Mouse (Mus musculus): ENCODE results near the gene Atg9a. TPM values are rescaled to one million over a fixed set of nuclear protein-coding genes. Genes with fewer than 3 reads are reported as not detected.

Gene Atg9a
- total RNA-seq (2012; rRNA removed) (9.2 and 15.6 TPM in 2 replicates), total RNA-seq (2014; rRNA removed) (4.4 and 6.1 TPM in 2 replicates), polyA plus RNA-seq (2012; ENCODE audit: insufficient read length, low read depth) (10.1 and 12.9 TPM in 2 replicates)

DNA sequence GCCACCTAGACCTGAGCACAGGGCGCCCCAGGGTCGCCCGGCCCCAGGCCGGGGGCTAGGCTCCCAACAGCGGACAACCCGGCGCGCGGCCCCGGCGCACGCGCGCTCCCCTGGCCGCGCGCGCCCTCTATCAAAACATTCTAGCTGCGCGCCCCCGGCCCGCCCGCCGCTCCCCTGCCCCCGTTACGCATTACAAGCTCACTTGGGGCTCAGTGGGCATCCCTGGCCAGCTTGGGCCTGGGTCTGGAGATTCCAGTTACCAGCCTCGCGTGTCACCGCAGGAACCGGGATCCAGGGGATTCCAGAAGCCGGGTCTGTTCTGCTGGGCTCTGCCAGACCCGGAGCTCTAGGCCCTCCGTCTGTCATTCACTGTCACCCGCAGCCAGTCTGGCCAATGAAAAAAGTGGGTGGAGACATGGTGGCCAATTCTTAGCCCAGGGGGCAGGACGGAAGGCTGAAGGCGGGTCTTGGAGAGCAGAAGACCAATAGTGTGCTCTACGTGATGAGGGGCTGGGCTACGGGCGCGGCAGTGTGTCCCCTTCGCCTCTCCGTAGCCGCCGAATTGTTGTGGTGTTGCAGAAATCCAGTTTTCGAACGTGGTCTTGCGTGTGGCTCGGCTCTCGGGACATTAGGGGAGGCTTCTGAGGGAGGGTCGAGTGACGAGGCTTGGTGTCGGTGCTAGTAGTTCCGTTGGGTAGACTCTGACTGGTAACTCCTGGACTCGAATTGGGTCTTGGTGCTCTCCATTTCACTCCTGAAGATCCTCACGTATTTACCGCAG, at the start of gene Atg9a, which contains the start of gene Ankzf1:
TSS of gene Atg9a (minus strand) at position 575 of the 781 bp plus-strand sequence.
TSS of gene Ankzf1 (plus strand) at position 530 of the 781 bp plus-strand sequence.
- H3K27me3 ChIP-seq (replicated peaks) = no peaks in the 10 kb centered on the region
- H3K4me1 ChIP-seq (ENCODE audit: control insufficient read depth in 1 of 2, insufficient read depth in 2 of 2) = peaks cover 10 to 38% of the 10 kb centered on the region in 2 experiments
- H3K79me2 ChIP-seq (replicated peaks; ENCODE audit: control insufficient read depth, extremely low read depth, insufficient read depth, poor library complexity, severe bottlenecking) = no peaks in the 10 kb centered on the region
- dilution Hi-C loops (cut with MboI; ENCODE audit: extremely low pct_ligation_motif_present, extremely low pct_unique_long_range_greater_than_20kb, low sequenced_read_pairs) = no loop called here
- H3K27ac ChIP-seq (ENCODE audit: insufficient read depth, low read depth) = peak within 1 kb of the TSS; percentile 93
- H3K4me2 ChIP-seq (ENCODE audit: insufficient read depth, low read depth, poor library complexity, severe bottlenecking) = peak within 1 kb of the TSS; percentile 86
- no peaks in the 10 kb centered on the region for H3K9me3 ChIP-seq (replicated peaks; ENCODE audit: low read length)
- H3K36me3 ChIP-seq (replicated peaks in 1 of 2; ENCODE audit: control insufficient read depth in 1 of 2, insufficient read depth in 1 of 2, low read length in 1 of 2) = peaks cover 18 to 54% of the 10 kb centered on the region in 2 experiments
- H3K4me3 ChIP-seq (replicated peaks in 1 of 3; ENCODE audit: low read depth in 2 of 3, low read length in 2 of 3, poor library complexity in 1 of 3) = peak within 1 kb of the TSS; percentile 89 to 98 (median 97)
- peak within 1 kb of the TSS; percentile 90 for H3K9ac ChIP-seq (ENCODE audit: insufficient read depth, low read depth)
- in situ Hi-C loops (cut with MboI; ENCODE audit: low pct_ligation_motif_present, low pct_unique_long_range_greater_than_20kb, low sequenced_read_pairs) = no loop called here
- peak; percentile 51; the same call in 1 of the 2 replicates for TF ChIP-seq KAT2A (IDR thresholded peaks at IDR 0.05; ENCODE audit: insufficient replicate concordance, low read length)
- TF ChIP-seq NRF1 (IDR thresholded peaks at IDR 0.05; ENCODE audit: low read depth, low read length) = peak; percentile 62
- peak; percentile 44; the same call in 1 of the 2 replicates for TF ChIP-seq TBP (conservative IDR thresholded peaks at IDR 0.05; ENCODE audit: low read depth, low read length)
- no peak for TF ChIP-seq ETS1 (conservative IDR thresholded peaks at IDR 0.05; ENCODE audit: low read depth, low read length)
- 0 out of 2 replicates have a peak, but pooled peaks have one; percentile 38 for TF ChIP-seq MAX (IDR thresholded peaks at IDR 0.05; ENCODE audit: low read length)
- TF ChIP-seq JUND (conservative IDR thresholded peaks at IDR 0.05; ENCODE audit: low read depth, low read length) = no peak
- peak; percentile 63; the same call in 1 of the 2 replicates for TF ChIP-seq POLR2A (IDR thresholded peaks at IDR 0.05; ENCODE audit: low read depth, low read length)
- TF ChIP-seq MAZ (IDR thresholded peaks at IDR 0.05; ENCODE audit: low read depth, low read length) = peak; percentile 68; the same call in 1 of the 2 replicates
- peak; percentile 75; the same call in 1 of the 2 replicates for TF ChIP-seq MYC (IDR thresholded peaks at IDR 0.05; ENCODE audit: low read depth, low read length)
- TF ChIP-seq ZMIZ1 (IDR thresholded peaks at IDR 0.05; ENCODE audit: low read depth, low read length) = peak; percentile 69; the same call in 1 of the 2 replicates
- TF ChIP-seq UBTF (IDR thresholded peaks at IDR 0.05; ENCODE audit: low read depth, low read length) = no peak
- peak; percentile 92 for TF ChIP-seq MXI1 (IDR thresholded peaks at IDR 0.05; ENCODE audit: low read depth, low read length)
- peak; percentile 78 for TF ChIP-seq HCFC1 (IDR thresholded peaks at IDR 0.05; ENCODE audit: low read depth, low read length)
- TF ChIP-seq TCF12 (IDR thresholded peaks at IDR 0.05; ENCODE audit: low read depth, low read length) = peak; percentile 51
- peak; percentile 86 for TF ChIP-seq CHD2 (IDR thresholded peaks at IDR 0.05; ENCODE audit: low read length)
- peak; percentile 72 for TF ChIP-seq POLR2AphosphoS2 (IDR thresholded peaks at IDR 0.05; ENCODE audit: low read depth, low read length)
- TF ChIP-seq ELF1 (IDR thresholded peaks at IDR 0.05; ENCODE audit: low read depth, low read length) = peak; percentile 67; the same call in 1 of the 2 replicates
- peak; percentile 78 for TF ChIP-seq NELFE (IDR thresholded peaks at IDR 0.05; ENCODE audit: low read depth, low read length)
- TF ChIP-seq IRF4 (IDR thresholded peaks at IDR 0.05; ENCODE audit: low read depth, low read length) = 0 out of 2 replicates have a peak, but pooled peaks have one; percentile 7
- no peak for TF ChIP-seq CHD1 (IDR thresholded peaks at IDR 0.05; ENCODE audit: low read depth, low read length)
- peak; percentile 52; the same call in 1 of the 2 replicates for TF ChIP-seq MEF2A (IDR thresholded peaks at IDR 0.05; ENCODE audit: borderline replicate concordance, low read depth, low read length)
- TF ChIP-seq USF2 (conservative IDR thresholded peaks at IDR 0.05; ENCODE audit: low read depth, low read length) = no peak
- TF ChIP-seq SIN3A (IDR thresholded peaks at IDR 0.05; ENCODE audit: low read length) = peak; percentile 90
- peak; percentile 98 for DNase-seq (ENCODE audit: extremely low read depth)
